Mouse (Mus musculus) bone marrow macrophage, adult 2 months (primary cell): ENCODE measurements around the gene Tut7. TPM values are rescaled to one million over a fixed set of nuclear protein-coding genes. Genes with fewer than 3 reads are reported as not detected.
A peak's percentile ranks its signal among the peaks of the same experiment; 100 is the strongest.
"Not testable (repeated sequence)": the region's sequence is repeated elsewhere in the genome, so short reads cannot be mapped to it uniquely, and the experiment has no call there.

Experiments
- H3K27ac ChIP-seq: 2 replicates; pipeline ENCODE4 v1.5.1; 2012; ENCODE audit warnings: low read depth, low read length; ENCODE audit not compliant: insufficient read depth
- H3K4me1 ChIP-seq: 2 replicates; pipeline ENCODE4 v1.6.1; 2012; ENCODE audit warnings: low read length; ENCODE audit not compliant: control insufficient read depth, insufficient read depth
- H3K4me3 ChIP-seq: 2 replicates; pipeline ENCODE4 v1.5.1; 2012; ENCODE audit warnings: mild to moderate bottlenecking, low read length, moderate library complexity; ENCODE audit not compliant: insufficient read depth
- CTCF ChIP-seq: IDR thresholded peaks from 2 replicates; pipeline ENCODE4 v1.5.1; 2012; ENCODE audit warnings: low read depth, mild to moderate bottlenecking, low read length, moderate library complexity
- POLR2A ChIP-seq: IDR thresholded peaks from 2 replicates; pipeline ENCODE4 v1.6.1; 2012; ENCODE audit warnings: mild to moderate bottlenecking, low read depth, low read length, borderline replicate concordance
- polyA plus RNA-seq: library from polyadenylated mRNA; stranded (reverse); fragments of >200 nt; gene quantifications from 2 replicates; pipeline ENCODE4 v1.2.4, GENCODE M21; 2012; ENCODE audit not compliant: missing spikeins, insufficient read depth, insufficient read length

The Tut7 gene
- polyA plus RNA-seq, 1 experiment: 148 TPM

DNA sequence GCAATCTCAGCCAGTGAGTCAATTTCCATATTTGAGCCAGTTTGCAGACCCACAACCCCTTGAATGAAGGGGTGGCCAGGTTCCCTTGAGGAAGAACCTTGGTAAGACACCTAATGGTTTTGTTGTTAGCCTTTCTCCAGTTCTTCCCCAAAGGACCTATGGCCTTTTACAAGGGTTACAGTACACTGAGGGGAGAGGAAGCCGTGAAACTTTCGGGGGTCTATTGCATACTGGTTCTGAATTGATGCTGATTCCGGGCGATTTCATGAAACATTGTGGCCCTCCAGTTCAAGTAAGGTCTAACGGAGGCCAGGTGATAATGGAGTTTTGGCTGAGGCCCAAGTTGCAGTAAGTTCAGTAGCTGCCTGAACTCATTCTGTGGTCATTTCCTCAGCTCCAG lies 21.7 kb upstream of the Tut7 start:
- no peaks in the 10 kb centered on the region; the same call in 1 of the 2 replicates for H3K4me1 ChIP-seq
- H3K27ac ChIP-seq: no peak overlapping the region
- no peak overlapping the region for H3K4me3 ChIP-seq
- no peak for TF ChIP-seq POLR2A
- no peak for TF ChIP-seq CTCF

DNA sequence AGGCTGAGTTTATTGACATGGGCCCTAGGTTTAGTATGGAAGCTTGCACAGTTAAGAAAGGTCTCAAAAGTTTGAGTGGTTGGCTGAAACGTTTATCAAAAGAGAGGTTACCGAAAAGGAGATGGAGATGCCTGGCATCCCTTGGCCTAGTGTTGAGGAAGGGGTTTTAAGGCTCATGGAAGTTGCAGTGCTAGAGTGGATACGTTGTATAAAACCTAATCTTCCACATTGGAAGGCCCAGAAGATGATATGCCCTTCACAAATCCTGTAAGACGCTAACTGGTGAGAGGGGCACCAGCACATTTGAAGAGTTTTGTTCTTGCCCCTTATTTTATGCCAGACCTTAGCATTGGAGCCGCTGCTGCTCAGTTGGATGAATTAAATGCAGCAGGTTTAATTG lies 21.0 kb upstream of the Tut7 start:
- Histone ChIP-seq H3K4me3 (no peak overlapping the region), H3K27ac (no peak overlapping the region), H3K4me1 (no peaks in the 10 kb centered on the region; the same call in 1 of the 2 replicates)
- no peak for TF ChIP-seq CTCF
- no peak for TF ChIP-seq POLR2A

DNA sequence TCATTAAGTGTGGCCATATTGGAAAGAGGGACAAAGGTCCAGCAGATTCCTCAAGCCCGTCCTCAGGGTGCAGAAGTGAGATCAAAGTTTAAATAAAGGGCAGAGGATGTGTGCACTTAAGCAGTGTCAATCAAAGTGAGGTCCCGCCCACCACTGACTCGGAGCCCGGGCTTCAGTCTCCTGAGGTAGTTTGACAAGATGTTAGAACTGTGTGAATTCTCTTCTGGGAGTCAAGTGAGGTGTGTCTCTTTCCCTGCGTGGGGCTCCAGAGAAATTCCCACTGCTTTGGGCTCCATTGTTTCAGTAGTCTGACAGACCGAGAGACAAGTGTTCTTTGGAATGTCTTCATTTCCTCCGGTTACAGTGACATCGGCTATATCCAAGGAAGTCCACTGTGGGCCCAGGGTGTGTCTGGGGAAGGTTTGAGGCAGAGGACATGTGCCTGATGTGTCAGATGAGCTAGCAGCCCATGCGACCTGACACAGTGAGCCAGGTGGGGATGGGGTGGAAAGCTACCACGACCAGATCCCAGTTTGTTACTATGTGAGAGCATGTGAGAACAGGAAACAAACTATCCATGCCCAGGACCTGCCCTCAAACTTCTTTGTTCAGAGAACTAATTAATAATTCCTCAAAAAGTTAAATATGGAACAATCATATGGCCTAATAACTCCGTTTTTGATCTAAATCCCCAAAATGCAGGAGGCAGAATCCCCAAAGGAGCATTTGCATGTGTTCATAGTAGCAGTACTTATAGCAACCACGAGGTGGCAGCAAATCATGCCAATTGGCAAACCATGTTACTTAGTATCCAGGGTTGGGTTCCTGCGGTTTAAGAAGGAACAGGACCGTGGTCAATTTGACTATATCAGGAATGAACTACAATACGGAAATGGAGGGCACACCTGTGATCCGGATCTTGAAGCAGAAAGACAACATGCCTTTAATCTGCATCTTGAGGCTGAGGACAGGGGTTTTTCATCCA lies 19.6 kb upstream of the Tut7 start:
- H3K4me3 ChIP-seq: no peak overlapping the region
- H3K4me1 ChIP-seq: no peaks in the 10 kb centered on the region
- no peak for TF ChIP-seq CTCF
- TF ChIP-seq POLR2A: no peak
- no peak overlapping the region for H3K27ac ChIP-seq

DNA sequence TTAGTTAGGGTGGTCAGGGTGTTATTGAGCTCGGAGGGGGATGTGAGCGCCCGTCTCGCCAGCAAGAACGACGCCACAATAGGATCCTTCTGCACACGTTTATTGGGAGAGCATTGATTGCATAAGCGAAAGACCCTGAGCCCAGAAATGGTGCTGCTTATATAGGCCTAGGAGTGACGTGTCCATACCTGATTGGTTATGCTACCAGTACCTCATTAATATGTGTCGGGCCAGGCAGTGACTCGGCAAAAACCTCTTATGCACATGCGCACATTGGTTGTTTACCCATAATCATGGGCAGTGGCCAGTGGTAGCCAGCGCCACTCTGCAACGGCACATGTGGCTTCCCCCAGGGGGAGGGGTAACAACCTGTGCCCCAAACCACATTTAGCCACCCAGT lies 18.8 kb upstream of the Tut7 start:
- not testable (repeated sequence) for H3K4me1 ChIP-seq, H3K27ac ChIP-seq, H3K4me3 ChIP-seq

DNA sequence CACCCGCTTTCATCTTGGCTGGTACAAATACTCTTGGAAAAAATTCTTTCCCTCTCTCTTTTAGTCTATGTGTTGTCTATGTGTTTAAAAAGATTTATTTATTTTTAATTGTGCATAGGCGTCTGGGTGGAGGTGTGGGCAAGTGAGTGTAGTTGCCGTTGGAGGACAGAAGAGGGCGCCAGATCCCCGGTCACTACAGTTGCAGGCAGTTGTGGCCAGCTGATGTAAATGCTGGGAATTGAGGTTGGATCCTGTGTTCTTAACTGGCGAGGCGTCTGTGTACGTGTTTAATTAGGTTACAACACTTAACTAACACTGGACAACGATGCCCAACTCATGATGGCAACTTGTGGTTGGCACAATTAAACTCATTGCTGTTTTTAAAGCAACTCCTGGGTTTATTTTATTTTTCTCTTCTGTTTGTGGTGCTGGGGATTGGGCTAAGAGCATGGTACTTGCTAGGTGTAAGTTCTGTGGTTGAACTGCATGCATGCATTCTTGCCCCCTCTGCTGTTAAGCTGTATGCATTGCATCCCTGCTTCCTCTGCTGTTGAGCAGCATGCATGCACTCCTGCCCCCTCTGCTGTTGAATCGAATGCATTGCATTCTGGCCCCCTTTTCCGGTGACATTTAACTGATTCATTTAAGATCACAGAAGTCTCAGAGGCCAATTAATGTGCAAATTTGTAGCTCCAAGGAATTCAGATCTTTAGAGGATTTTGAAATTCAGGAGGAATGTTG lies 17.7 kb upstream of the Tut7 start:
- Histone ChIP-seq H3K27ac (no peak overlapping the region), H3K4me1 (no peaks in the 10 kb centered on the region), H3K4me3 (no peak overlapping the region)
- TF ChIP-seq POLR2A (no peak), CTCF (peak; percentile 87)

DNA sequence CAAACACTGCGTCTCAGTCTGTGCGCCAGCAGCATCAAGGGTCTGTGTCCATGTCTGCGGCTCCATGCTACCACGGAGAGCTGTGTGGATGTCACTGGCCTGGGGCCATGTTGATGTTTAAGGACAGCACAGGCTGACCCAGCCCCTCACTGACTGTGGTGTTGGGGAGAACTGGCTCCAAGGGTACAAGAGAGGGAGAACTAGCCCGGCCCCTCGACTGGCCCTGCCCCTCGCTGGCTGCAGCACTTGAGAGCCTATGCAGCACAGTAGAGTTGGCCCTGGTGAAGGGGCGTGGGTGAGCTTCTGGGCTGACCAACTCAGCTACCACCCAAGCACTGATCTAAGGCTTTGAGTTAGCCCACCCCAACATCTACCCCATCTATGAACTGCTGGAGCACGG lies 16.4 kb upstream of the Tut7 start:
- Histone ChIP-seq H3K27ac (no peak overlapping the region), H3K4me1 (peaks cover 4% of the 10 kb centered on the region; the same call in 1 of the 2 replicates), H3K4me3 (no peak overlapping the region)
- TF ChIP-seq CTCF (no peak), POLR2A (no peak)

DNA sequence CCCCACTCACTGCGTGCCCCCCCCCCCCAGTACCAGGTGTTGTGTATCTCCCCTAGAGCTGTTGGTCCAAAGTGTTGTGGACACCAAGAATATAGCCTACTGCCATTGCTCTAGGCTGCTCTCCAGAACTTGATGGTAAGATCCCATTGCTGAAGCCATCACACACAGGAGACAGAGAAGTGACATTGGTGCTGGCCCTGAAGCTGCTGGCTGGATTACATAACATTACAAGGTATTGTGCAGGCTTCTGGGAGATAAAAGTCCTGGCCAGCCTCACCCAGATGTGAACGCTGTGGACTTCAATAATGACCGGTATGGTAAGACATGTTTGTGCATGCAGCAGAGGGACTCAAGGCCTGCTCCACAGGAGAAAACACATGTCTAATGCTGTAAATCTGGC lies 15.5 kb upstream of the Tut7 start:
- Histone ChIP-seq H3K27ac (no peak overlapping the region), H3K4me1 (peaks cover 5% of the 10 kb centered on the region; the same call in 1 of the 2 replicates), H3K4me3 (no peak overlapping the region)
- TF ChIP-seq POLR2A (no peak), CTCF (no peak)

DNA sequence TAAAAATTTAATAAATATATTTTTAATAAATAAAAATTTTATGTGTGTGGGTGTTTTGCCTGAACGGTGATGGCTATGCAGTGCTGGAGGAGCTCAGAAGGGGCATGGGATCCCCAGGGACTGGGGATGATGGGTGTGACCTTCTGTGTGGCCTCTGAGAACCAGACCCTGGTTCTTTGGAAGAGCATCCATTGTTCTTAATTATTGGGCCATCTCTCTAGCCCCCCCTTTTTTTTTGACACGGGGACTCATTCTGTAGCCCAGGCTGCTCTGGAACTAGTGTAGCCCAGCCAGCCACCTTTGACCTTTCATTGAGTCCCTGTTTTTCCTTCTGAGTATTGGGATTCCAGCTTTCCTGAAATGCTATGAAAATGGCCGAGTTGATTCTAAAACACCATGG lies 13.9 kb upstream of the Tut7 start:
- Histone ChIP-seq H3K4me1 (peaks cover 5% of the 10 kb centered on the region; the same call in 1 of the 2 replicates), H3K4me3 (no peak overlapping the region), H3K27ac (no peak overlapping the region)
- TF ChIP-seq CTCF: no peak
- TF ChIP-seq POLR2A: no peak

DNA sequence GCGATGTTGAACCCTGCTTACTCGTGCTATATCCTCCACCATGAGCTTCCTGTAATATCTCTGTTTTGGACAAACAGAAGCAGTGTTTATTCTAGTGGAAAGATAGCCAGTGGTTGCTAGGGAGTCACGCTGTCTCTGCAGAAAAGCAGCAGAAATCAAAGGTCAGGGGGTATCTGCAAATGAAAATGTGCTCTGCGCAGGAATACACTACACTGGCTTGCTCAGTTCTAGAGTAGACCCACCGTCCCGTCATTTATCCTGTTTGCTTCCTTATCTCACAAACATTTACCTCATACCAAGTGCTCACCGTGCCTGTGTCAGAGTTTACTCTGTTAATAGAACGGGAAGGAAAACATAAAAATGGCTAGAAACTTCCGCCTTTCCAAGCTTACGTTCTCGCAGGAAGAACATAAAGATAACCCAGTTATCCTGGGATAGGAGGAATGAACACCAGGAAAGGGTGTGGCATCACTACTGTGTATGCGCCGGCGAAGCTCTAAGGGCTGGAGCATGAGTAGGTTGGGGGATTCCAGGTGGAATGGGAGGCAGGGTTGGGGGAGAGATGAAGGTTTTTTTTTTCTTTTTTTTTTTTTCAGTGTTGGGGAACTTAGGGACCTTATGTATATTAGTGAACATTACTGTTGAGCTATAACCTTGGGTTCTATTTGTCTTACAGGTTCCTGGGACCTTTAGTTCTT lies 13.3 kb upstream of the Tut7 start:
- no peak overlapping the region for H3K4me3 ChIP-seq
- TF ChIP-seq CTCF: no peak
- no peak for TF ChIP-seq POLR2A
- H3K27ac ChIP-seq: no peak overlapping the region
- peaks cover 5% of the 10 kb centered on the region; the same call in 1 of the 2 replicates for H3K4me1 ChIP-seq
